ENCODE assay signal across 8 mouse cellular contexts in genomic region chr6:127109402-127109930, GRCm38 (mm10). TPM values are rescaled to one million over a fixed set of nuclear protein-coding genes. Genes with fewer than 3 reads are reported as not detected.
DNase-seq lines count a peak whose midpoint lies in the region; ATAC-seq and TF ChIP-seq lines count a peak whose summit lies in the region.

TSS of gene Tigar (minus strand) at chr6:127109557.

- 0 out of 2 replicates have a peak, but pooled peaks have one; percentile 16 for TF ChIP-seq CTCF in heart, adult 2 months (IDR thresholded peaks at IDR 0.05)

- peak within 1 kb of the TSS; percentile 83 for H3K4me2 ChIP-seq in embryonic facial prominence, embryonic 14.5 days (ENCODE audit: low read depth, low read length)
- H3K4me2 ChIP-seq in limb, embryonic 13.5 days (replicated peaks), result peak within 1 kb of the TSS; percentile 85
- peak within 1 kb of the TSS; percentile 83 for H3K4me2 ChIP-seq in midbrain, embryonic 16.5 days (ENCODE audit: low read length)

- no peak within 1 kb of the TSS for H3K27ac ChIP-seq in embryonic facial prominence, embryonic 14.5 days (replicated peaks; ENCODE audit: low read depth, low read length)
- H3K27ac ChIP-seq in heart, adult 2 months, result peak within 1 kb of the TSS; percentile 83
- no peak within 1 kb of the TSS for H3K27ac ChIP-seq in limb, embryonic 13.5 days
- H3K27ac ChIP-seq in midbrain, embryonic 16.5 days (ENCODE audit: low read length), result no peak within 1 kb of the TSS

- H3K4me3 ChIP-seq in embryonic facial prominence, embryonic 14.5 days (ENCODE audit: low read depth, low read length), result peak within 1 kb of the TSS; percentile 59
- peak within 1 kb of the TSS; percentile 59 for H3K4me3 ChIP-seq in heart, adult 2 months
- peak within 1 kb of the TSS; percentile 55 for H3K4me3 ChIP-seq in limb, embryonic 13.5 days
- H3K4me3 ChIP-seq in midbrain, embryonic 16.5 days (ENCODE audit: low read depth, low read length), result peak within 1 kb of the TSS; percentile 64

- H3K9me3 ChIP-seq in embryonic facial prominence, embryonic 14.5 days (ENCODE audit: control insufficient read depth, low read length), result no peaks in the 10 kb centered on the region
- H3K9me3 ChIP-seq in limb, embryonic 13.5 days, result no peaks in the 10 kb centered on the region
- no peaks in the 10 kb centered on the region for H3K9me3 ChIP-seq in midbrain, embryonic 16.5 days (replicated peaks; ENCODE audit: control insufficient read depth, low read length, poor library complexity, severe bottlenecking)

- ATAC-seq in embryonic facial prominence, embryonic 14.5 days (ENCODE audit: low read depth), result peak; percentile 100
- ATAC-seq in limb, embryonic 13.5 days (ENCODE audit: low FRiP score, low read depth), result peak; percentile 99
- peak; percentile 100 for ATAC-seq in midbrain, embryonic 16.5 days

- no peaks in the 10 kb centered on the region for H3K79me2 ChIP-seq in heart, adult 2 months (replicated peaks; ENCODE audit: control insufficient read depth, insufficient read depth, low read length)

- intact Hi-C loops in heart, adult 2 months (cut with DNase I), result loop anchor here (5.0 kb wide), 1 partner anchor 152 kb away; no protein-coding TSS in a partner anchor

- H3K27me3 ChIP-seq in embryonic facial prominence, embryonic 14.5 days (replicated peaks; ENCODE audit: control insufficient read depth, insufficient read depth, low read length), result no peaks in the 10 kb centered on the region
- H3K27me3 ChIP-seq in heart, adult 2 months (ENCODE audit: control insufficient read depth, insufficient read depth, low read length), result no peaks in the 10 kb centered on the region
- no peaks in the 10 kb centered on the region for H3K27me3 ChIP-seq in limb, embryonic 13.5 days
- H3K27me3 ChIP-seq in midbrain, embryonic 16.5 days (ENCODE audit: control insufficient read depth, insufficient read depth, low read depth, low read length), result no peaks in the 10 kb centered on the region

- 0% methylated on average over 28 of the region's 37 CpGs for WGBS in embryonic facial prominence, embryonic 14.5 days
- under 1% methylated on average over 37 of the region's 37 CpGs for WGBS in heart, adult 2 months
- WGBS in limb, embryonic 13.5 days, result under 1% methylated on average over 37 of the region's 37 CpGs
- WGBS in midbrain, embryonic 16.5 days, result under 1% methylated on average over 37 of the region's 37 CpGs

- no peak for TF ChIP-seq EP300 in heart, adult 2 months (IDR thresholded peaks at IDR 0.05; ENCODE audit: insufficient read depth, low read depth, low read length)

- H3K9ac ChIP-seq in embryonic facial prominence, embryonic 14.5 days (ENCODE audit: low read depth, low read length), result peak within 1 kb of the TSS; percentile 61
- H3K9ac ChIP-seq in heart, adult 2 months (ENCODE audit: low read depth, low read length), result peak within 1 kb of the TSS; percentile 71
- peak within 1 kb of the TSS; percentile 65 for H3K9ac ChIP-seq in limb, embryonic 13.5 days
- peak within 1 kb of the TSS; percentile 67 for H3K9ac ChIP-seq in midbrain, embryonic 16.5 days (ENCODE audit: low read depth, low read length)

- peak; percentile 93 for DNase-seq in 3T3-L1 (ENCODE audit: low read depth, low spot score)
- DNase-seq in adrenal gland, postnatal 4 days (ENCODE audit: low spot score in 2 of 2), result peak; percentile 73 to 86
- DNase-seq in embryonic facial prominence, embryonic 14.5 days (ENCODE audit: low spot score), result peak; percentile 97
- peak; percentile 92 to 95 for DNase-seq in heart, adult 2 months
- peak; percentile 93 to 96 for DNase-seq in kidney, adult 8-10 months
- peak; percentile 60 to 90 for DNase-seq in spleen, postnatal 10 days (ENCODE audit: low spot score in 2 of 2)

- peaks cover 7% of the 10 kb centered on the region; the same call in 1 of the 2 replicates for H3K4me1 ChIP-seq in embryonic facial prominence, embryonic 14.5 days (ENCODE audit: control insufficient read depth, insufficient read depth, low read length)
- peaks cover 3% of the 10 kb centered on the region; the same call in 1 of the 2 replicates for H3K4me1 ChIP-seq in heart, adult 2 months (ENCODE audit: control insufficient read depth, insufficient read depth, low read length)
- H3K4me1 ChIP-seq in limb, embryonic 13.5 days, result peaks cover 12% of the 10 kb centered on the region
- H3K4me1 ChIP-seq in midbrain, embryonic 16.5 days (ENCODE audit: control insufficient read depth, insufficient read depth, low read length), result peaks cover 8% of the 10 kb centered on the region

- TF ChIP-seq POLR2A in heart, adult 2 months (IDR thresholded peaks at IDR 0.05; ENCODE audit: insufficient read depth, low read depth, low read length), result peak; percentile 97

- no peaks in the 10 kb centered on the region for H3K36me3 ChIP-seq in embryonic facial prominence, embryonic 14.5 days (ENCODE audit: control insufficient read depth, insufficient read depth, low read length)
- H3K36me3 ChIP-seq in heart, adult 2 months (ENCODE audit: control insufficient read depth, insufficient read depth, low read length), result peaks cover 3% of the 10 kb centered on the region; the same call in 1 of the 2 replicates
- no peaks in the 10 kb centered on the region for H3K36me3 ChIP-seq in limb, embryonic 13.5 days
- no peaks in the 10 kb centered on the region for H3K36me3 ChIP-seq in midbrain, embryonic 16.5 days (ENCODE audit: control insufficient read depth, insufficient read depth, low read length)

RNA-seq across cellular contexts. Expression of gene Tigar, which starts in this region (rescaled TPM):
- total RNA-seq in adrenal gland, postnatal 4 days (2021), result 10 to 100 TPM; 13.5 to 13.7 TPM
- polyA plus RNA-seq in embryonic facial prominence, embryonic 14.5 days (2014; fragmentation: Nextera tagmentation; extraction: Ambion mirVana), result 1.8 and 3.3 TPM in 2 replicates
- 10 to 100 TPM; 50.0 to 59.7 TPM for total RNA-seq in heart, adult 2 months (2021)
- 18.0 and 29.0 TPM in 2 replicates for polyA plus RNA-seq in heart, adult 2 months (2012; rRNA removed)
- 3.1 and 3.6 TPM in 2 replicates for polyA plus RNA-seq in limb, embryonic 13.5 days (2015; fragmentation: Nextera tagmentation; extraction: Ambion mirVana)
- 5.9 and 7.4 TPM in 2 replicates for polyA plus RNA-seq in midbrain, embryonic 16.5 days (2015; fragmentation: Nextera tagmentation; extraction: Ambion mirVana)
